Comparison of ENCODE assay signal across 10 mouse cellular contexts in the genomic region with DNA sequence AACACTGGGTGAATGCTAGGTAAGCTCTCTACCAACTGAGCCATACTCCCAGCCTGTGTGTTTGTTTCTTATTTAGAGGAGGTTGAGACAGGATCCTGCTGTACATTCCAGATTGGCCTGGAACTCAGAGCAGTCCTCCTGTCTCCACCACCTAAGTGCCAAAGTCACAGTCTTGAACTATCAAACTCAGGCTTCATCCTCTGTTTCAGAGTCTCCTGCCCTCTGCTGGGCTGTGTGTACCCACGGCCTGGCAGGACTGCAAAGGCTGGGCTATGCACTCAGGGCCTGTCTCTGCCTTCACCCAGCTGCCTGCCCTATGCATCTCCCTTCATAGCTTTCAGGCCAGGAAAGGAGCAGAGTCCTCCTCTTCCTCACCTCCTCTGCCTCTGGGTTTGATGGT. TPM values are rescaled to one million over a fixed set of nuclear protein-coding genes. Genes with fewer than 3 reads are reported as not detected.
DNase-seq lines count a peak whose midpoint lies in the region; ATAC-seq and TF ChIP-seq lines count a peak whose summit lies in the region.
"Had no signal": no experiment of that assay in that cellular context is flagged by ENCODE, and none has a peak within 500 bp of the region (broad histone marks: within the 10 kb centered on the region; RNA-seq: fewer than 3 reads in every experiment).

No protein-coding gene starts in this region.

- no peak overlapping the region for H3K27ac ChIP-seq in lung, embryonic 14.5 days (ENCODE audit: low read depth)
- H3K27ac ChIP-seq in MEL (ENCODE audit: control insufficient read depth, low read depth, low read length), result no peak overlapping the region
- H3K27ac ChIP-seq: stomach, embryonic 15.5 days had no signal

- H3K4me2 ChIP-seq in lung, embryonic 14.5 days, result no peak overlapping the region
- H3K4me2 ChIP-seq: stomach, embryonic 15.5 days had no signal

- no peak for TF ChIP-seq POLR2A in MEL (IDR thresholded peaks at IDR 0.05; ENCODE audit: control insufficient read depth in 1 of 2, insufficient read depth in 1 of 2, low read depth in 1 of 2, low read length in 2 of 2, poor library complexity in 1 of 2)

- H3K9me3 ChIP-seq in lung, embryonic 14.5 days (ENCODE audit: low read depth, low read length), result no peaks in the 10 kb centered on the region
- no peaks in the 10 kb centered on the region for H3K9me3 ChIP-seq in MEL (replicated peaks; ENCODE audit: insufficient read depth, low read length)
- H3K9me3 ChIP-seq: stomach, embryonic 15.5 days had no signal

- peak; percentile 47; the same call in 1 of the 2 replicates for TF ChIP-seq CTCF in lung, embryonic 14.5 days (IDR thresholded peaks at IDR 0.05; ENCODE audit: low read depth)
- peak in 1 of 3 experiments; percentile 23; a peak in 1 of 6 replicates for TF ChIP-seq CTCF in MEL (IDR thresholded peaks at IDR 0.05 in 2 of 3, conservative IDR thresholded peaks at IDR 0.05 in 1 of 3; ENCODE audit: control insufficient read depth in 1 of 3, insufficient read depth in 1 of 3, low read depth in 2 of 3, low read length in 3 of 3, poor library complexity in 1 of 3, severe bottlenecking in 1 of 3)

- no peak for ATAC-seq in lung, embryonic 14.5 days (ENCODE audit: insufficient read depth)
- peak; percentile 31; the same call in 1 of the 2 replicates for ATAC-seq in erythroid progenitor cell, adult 5-6 weeks (replicated peaks; ENCODE audit: low FRiP score, poor library complexity, severe bottlenecking)

- no peaks in the 10 kb centered on the region for H3K4me1 ChIP-seq in lung, embryonic 14.5 days (ENCODE audit: insufficient read depth)
- H3K4me1 ChIP-seq in MEL (ENCODE audit: control insufficient read depth in 1 of 2, insufficient read depth in 2 of 2, low read length in 2 of 2), result no peaks in the 10 kb centered on the region
- H3K4me1 ChIP-seq: stomach, embryonic 15.5 days had no signal

- peak; percentile 15 for DNase-seq in embryo, embryonic 10.5 days (ENCODE audit: low spot score)
- no peak for DNase-seq in embryo, embryonic 9.5 days (ENCODE audit: extremely low spot score)
- DNase-seq in lung, embryonic 14.5 days, result peak; percentile 38
- no peak for DNase-seq in lung, postnatal 4 days
- no peak for DNase-seq in MEL (ENCODE audit: low read depth, low spot score)
- DNase-seq in urinary bladder, adult 2 months (ENCODE audit: low spot score), result no peak
- no peak for DNase-seq in heart, adult 18-20 months
- DNase-seq: gastrocnemius, postnatal 10 days had no signal

- 21% methylated on average over 1 of the region's 1 CpGs for WGBS in lung, embryonic 14.5 days

- H3K27me3 ChIP-seq in lung, embryonic 14.5 days (ENCODE audit: insufficient read depth, low read length), result peaks cover 33% of the 10 kb centered on the region
- H3K27me3 ChIP-seq in MEL (ENCODE audit: control insufficient read depth in 1 of 2, insufficient read depth in 2 of 2, low read length in 2 of 2), result no peaks in the 10 kb centered on the region; a peak in 2 of 4 replicates

- H3K4me3 ChIP-seq in lung, embryonic 14.5 days (ENCODE audit: low read depth, low read length), result no peak overlapping the region
- no peak overlapping the region for H3K4me3 ChIP-seq in MEL (ENCODE audit: control insufficient read depth in 1 of 2, insufficient read depth in 1 of 2, low read depth in 2 of 2, low read length in 2 of 2)
- H3K4me3 ChIP-seq: stomach, embryonic 15.5 days had no signal

- H3K79me2 ChIP-seq in MEL (ENCODE audit: control insufficient read depth, insufficient read depth, low read length, poor library complexity), result no peaks in the 10 kb centered on the region

- no peak for TF ChIP-seq RAD21 in MEL (IDR thresholded peaks at IDR 0.05; ENCODE audit: low read depth, low read length)

- H3K9ac ChIP-seq in lung, embryonic 14.5 days, result no peak overlapping the region
- no peak overlapping the region for H3K9ac ChIP-seq in MEL (ENCODE audit: control insufficient read depth, low read depth, low read length, poor library complexity, severe bottlenecking)
- H3K9ac ChIP-seq: stomach, embryonic 15.5 days had no signal

- H3K36me3 ChIP-seq in lung, embryonic 14.5 days (ENCODE audit: insufficient read depth), result no peaks in the 10 kb centered on the region
- 0 out of 4 replicates have a peak, but pooled peaks cover 0 to 2% of the 10 kb centered on the region in 2 experiments for H3K36me3 ChIP-seq in MEL (ENCODE audit: control insufficient read depth in 1 of 2, insufficient read depth in 2 of 2, low read length in 2 of 2)
- H3K36me3 ChIP-seq: stomach, embryonic 15.5 days had no signal

- no peak for TF ChIP-seq EP300 in MEL (IDR thresholded peaks at IDR 0.05; ENCODE audit: low read depth in 1 of 2, low read length in 2 of 2)

TF ChIP-seq in MEL, 35 proteins besides CTCF, POLR2A, EP300 and RAD21:
- peak; percentile 13; the same call in 1 of the 2 replicates for TF ChIP-seq SMC3 (IDR thresholded peaks at IDR 0.05; ENCODE audit: low read depth, low read length)
- no peak for TF ChIP-seq ZNF384 (IDR thresholded peaks at IDR 0.05; ENCODE audit: low read depth, low read length)
- TF ChIP-seq TBP (IDR thresholded peaks at IDR 0.05; ENCODE audit: low read depth, low read length), result no peak

RNA-seq across cellular contexts. Expression of a gene that starts 7.4 kb away (rescaled TPM):
- 1.5 TPM in 2 replicates for polyA plus RNA-seq in lung, embryonic 14.5 days (2014; fragmentation: Nextera tagmentation; extraction: Ambion mirVana)
- 0.52 and 0.58 TPM in 2 replicates for total RNA-seq in MEL (2012; rRNA removed)
- 1 to 10 TPM in 1 of 2 experiments, not detected in 1; 4.4 TPM for polyA plus RNA-seq in MEL (2012; ENCODE audit: insufficient read depth in 1 of 2, insufficient read length in 2 of 2, low read depth in 1 of 2, low replicate concordance in 2 of 2, missing spikeins in 1 of 2)
- not detected in 2 replicates for total RNA-seq in erythroid progenitor cell, adult 5-6 weeks (2015; ENCODE audit: low replicate concordance)
- not detected in 2 replicates for total RNA-seq in erythroid progenitor cell, adult 5-6 weeks (2017; ENCODE audit: low replicate concordance)
- polyA plus RNA-seq in urinary bladder, adult 2 months (2012; rRNA removed), result 1.7 and 2.3 TPM in 2 replicates
- total RNA-seq in heart, adult 18-20 months (2021), result 10 to 100 TPM; 31.2 to 66.0 TPM

RNA-seq across cellular contexts. Expression of a gene that starts 28.9 kb away (rescaled TPM):
- polyA plus RNA-seq in lung, embryonic 14.5 days (2014; fragmentation: Nextera tagmentation; extraction: Ambion mirVana), result 0.28 TPM in 1 of 2 replicates, not detected in the other
- not detected in 2 replicates for total RNA-seq in MEL (2012; rRNA removed)
- polyA plus RNA-seq in MEL (2012; ENCODE audit: insufficient read depth in 1 of 2, insufficient read length in 2 of 2, low read depth in 1 of 2, low replicate concordance in 2 of 2, missing spikeins in 1 of 2), result under 1 TPM in 1 of 2 experiments, not detected in 1; 0.89 TPM
- total RNA-seq in erythroid progenitor cell, adult 5-6 weeks (2015; ENCODE audit: low replicate concordance), result not detected in 2 replicates
- 1.4 TPM in 1 of 2 replicates, not detected in the other for total RNA-seq in erythroid progenitor cell, adult 5-6 weeks (2017; ENCODE audit: low replicate concordance)
- polyA plus RNA-seq in urinary bladder, adult 2 months (2012; rRNA removed), result 0.10 and 0.22 TPM in 2 replicates
- total RNA-seq in heart, adult 18-20 months (2021), result 1 to 10 TPM in 1 of 2 experiments, under 1 TPM in 1; 0.41 to 1.4 TPM
- total RNA-seq: gastrocnemius, postnatal 10 days had no signal

RNA-seq across cellular contexts. Expression of a gene that starts 31.5 kb away (rescaled TPM):
- 82.7 and 87.6 TPM in 2 replicates for polyA plus RNA-seq in lung, embryonic 14.5 days (2014; fragmentation: Nextera tagmentation; extraction: Ambion mirVana)
- 58.4 and 95.5 TPM in 2 replicates for total RNA-seq in MEL (2012; rRNA removed)
- 100 to 1,000 TPM in 1 of 2 experiments, not detected in 1; 141 TPM for polyA plus RNA-seq in MEL (2012; ENCODE audit: insufficient read depth in 1 of 2, insufficient read length in 2 of 2, low read depth in 1 of 2, low replicate concordance in 2 of 2, missing spikeins in 1 of 2)
- 130 and 183 TPM in 2 replicates for total RNA-seq in erythroid progenitor cell, adult 5-6 weeks (2015; ENCODE audit: low replicate concordance)
- total RNA-seq in erythroid progenitor cell, adult 5-6 weeks (2017; ENCODE audit: low replicate concordance), result 122 and 124 TPM in 2 replicates
- polyA plus RNA-seq in urinary bladder, adult 2 months (2012; rRNA removed), result 85.0 and 110 TPM in 2 replicates
- total RNA-seq in heart, adult 18-20 months (2021), result 100 to 1,000 TPM in 1 of 2 experiments, 10 to 100 TPM in 1; 98.6 to 108 TPM

RNA-seq across cellular contexts. Expression of a gene that starts 50.6 kb away (rescaled TPM):
- polyA plus RNA-seq in lung, embryonic 14.5 days (2014; fragmentation: Nextera tagmentation; extraction: Ambion mirVana), result 0.71 and 1.2 TPM in 2 replicates
- total RNA-seq in MEL (2012; rRNA removed), result not detected in 2 replicates
- under 1 TPM in 1 of 2 experiments, not detected in 1; 0.95 TPM for polyA plus RNA-seq in MEL (2012; ENCODE audit: insufficient read depth in 1 of 2, insufficient read length in 2 of 2, low read depth in 1 of 2, low replicate concordance in 2 of 2, missing spikeins in 1 of 2)
- not detected in 2 replicates for total RNA-seq in erythroid progenitor cell, adult 5-6 weeks (2015; ENCODE audit: low replicate concordance)
- total RNA-seq in erythroid progenitor cell, adult 5-6 weeks (2017; ENCODE audit: low replicate concordance), result not detected in 2 replicates
- 1.4 and 1.5 TPM in 2 replicates for polyA plus RNA-seq in urinary bladder, adult 2 months (2012; rRNA removed)
- total RNA-seq in heart, adult 18-20 months (2021), result under 1 TPM; 0.30 to 0.31 TPM
- total RNA-seq: gastrocnemius, postnatal 10 days had no signal

RNA-seq across cellular contexts. Expression of a gene that starts 52.4 kb away (rescaled TPM):
- polyA plus RNA-seq in lung, embryonic 14.5 days (2014; fragmentation: Nextera tagmentation; extraction: Ambion mirVana), result 2.0 and 2.9 TPM in 2 replicates
- total RNA-seq in MEL (2012; rRNA removed), result 0.08 and 0.20 TPM in 2 replicates
- polyA plus RNA-seq in MEL (2012; ENCODE audit: insufficient read depth in 1 of 2, insufficient read length in 2 of 2, low read depth in 1 of 2, low replicate concordance in 2 of 2, missing spikeins in 1 of 2), result under 1 TPM in 1 of 2 experiments, not detected in 1; 0.56 TPM
- total RNA-seq in erythroid progenitor cell, adult 5-6 weeks (2015; ENCODE audit: low replicate concordance), result not detected in 2 replicates
- total RNA-seq in erythroid progenitor cell, adult 5-6 weeks (2017; ENCODE audit: low replicate concordance), result not detected in 2 replicates
- polyA plus RNA-seq in urinary bladder, adult 2 months (2012; rRNA removed), result 4.1 and 4.3 TPM in 2 replicates
- total RNA-seq in heart, adult 18-20 months (2021), result 1 to 10 TPM; 2.3 to 2.9 TPM

Comparison
In these comparisons a context has a peak if more than half of its experiments do, and no peak if none do; other contexts are left out.
1. DNase-seq: peak in embryo, embryonic 10.5 days (single experiment) and lung, embryonic 14.5 days (single experiment); none in embryo, embryonic 9.5 days (single experiment), lung, postnatal 4 days (0 of 2), MEL (single experiment), urinary bladder, adult 2 months (single experiment) and heart, adult 18-20 months (0 of 2).
2. RNA of a gene that starts 7.4 kb away (total RNA-seq): 31.2 to 66.0 TPM in heart, adult 18-20 months; 0.52 to 0.58 TPM in MEL and not detected in erythroid progenitor cell, adult 5-6 weeks; every median in the first group is over 10 times any median in the second.